Mouse (Mus musculus) cortical plate, adult 2 months (tissue): Measurements from ENCODE around the gene Pom121l12. TPM values are rescaled to one million over a fixed set of nuclear protein-coding genes. Genes with fewer than 3 reads are reported as not detected.

Experiments used
- H3K27ac ChIP-seq: fragments of 200-500 bp; 2 replicates; pipeline ENCODE4 v1.5.1; 2012; ENCODE audit warnings: low read length, control low read depth, inconsistent platforms; ENCODE audit not compliant: insufficient read depth
- H3K4me1 ChIP-seq: fragments of 200-500 bp; 2 replicates; pipeline ENCODE4 v1.6.1; 2011; ENCODE audit warnings: low read length; ENCODE audit not compliant: control insufficient read depth, insufficient read depth
- H3K4me3 ChIP-seq: fragments of 200-500 bp; 2 replicates; pipeline ENCODE4 v1.5.1; 2011; ENCODE audit warnings: mild to moderate bottlenecking, low read length, control low read depth; ENCODE audit not compliant: insufficient read depth
- CTCF ChIP-seq: fragments of 200-500 bp; IDR thresholded peaks from 2 replicates; pipeline ENCODE4 v1.5.1; 2011; ENCODE audit warnings: mild to moderate bottlenecking, control low read depth, low read length; ENCODE audit not compliant: insufficient read depth; ENCODE audit errors: extremely low read depth
- POLR2A ChIP-seq: fragments of 200-500 bp; IDR thresholded peaks from 2 replicates; pipeline ENCODE4 v1.6.1; 2011; ENCODE audit warnings: mild to moderate bottlenecking, low read length, control low read depth; ENCODE audit not compliant: insufficient read depth; ENCODE audit errors: extremely low read depth
- polyA plus RNA-seq: library from polyadenylated mRNA; depleted of rRNA; stranded (reverse); fragments of >200 nt; gene quantifications from 2 replicates; pipeline ENCODE4 v1.2.3, GENCODE M21; 2012; rRNA removed

Pom121l12 gene
- polyA plus RNA-seq: not detected in 2 replicates

DNA sequence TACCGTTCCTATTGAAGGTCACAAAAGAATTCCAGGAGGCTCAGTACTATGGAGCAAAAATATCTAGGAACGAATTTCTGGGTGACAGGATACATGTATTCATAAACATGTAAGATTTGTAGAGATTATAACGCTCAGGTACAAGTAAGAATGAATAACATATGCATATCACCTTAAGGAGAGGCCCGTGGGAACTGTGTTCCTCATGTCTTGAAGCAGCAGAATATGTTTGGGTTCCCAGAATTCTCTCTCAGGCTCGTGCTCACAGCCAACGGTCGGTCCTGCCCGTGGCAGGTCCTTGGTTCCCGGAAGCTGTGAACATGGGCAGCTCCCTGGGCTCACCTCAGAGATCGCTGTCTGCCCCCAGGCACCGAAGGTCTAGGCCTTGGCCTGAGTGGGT is at the start of gene Pom121l12:
TSS of gene Pom121l12 (plus strand) at position 301 of the 400 bp plus-strand sequence.
- TF ChIP-seq POLR2A (no peak), CTCF (no peak)
- Histone ChIP-seq H3K4me1 (no peaks in the 10 kb centered on the region), H3K4me3 (no peak within 1 kb of the TSS), H3K27ac (no peak within 1 kb of the TSS)

DNA sequence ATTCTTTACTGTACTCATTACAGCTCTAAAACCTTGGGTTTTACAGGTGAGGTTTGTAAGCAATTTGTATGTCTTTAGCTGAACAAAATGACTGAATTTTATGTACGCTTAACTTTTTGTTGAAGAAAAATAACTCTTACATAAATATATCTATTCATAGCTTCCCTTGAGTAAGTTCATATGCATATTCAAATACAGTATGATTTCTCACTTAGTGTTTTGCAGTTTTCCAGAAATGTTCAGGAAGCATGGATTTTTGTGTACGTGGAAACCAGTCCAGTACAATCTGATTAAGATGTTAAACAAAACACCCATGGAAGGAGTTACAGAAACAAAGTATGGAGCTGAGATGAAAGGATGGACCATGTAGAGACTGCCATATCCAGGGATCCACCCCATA is 12.8 kb downstream of the Pom121l12 start:
- Histone ChIP-seq H3K4me1 (no peaks in the 10 kb centered on the region), H3K4me3 (no peak overlapping the region), H3K27ac (no peak overlapping the region)
- TF ChIP-seq CTCF: no peak
- no peak for TF ChIP-seq POLR2A
